Mouse (Mus musculus): ENCODE data around the gene Spint2. TPM values are rescaled to one million over a fixed set of nuclear protein-coding genes. Genes with fewer than 3 reads are reported as not detected.
A peak's percentile ranks its signal among the peaks of the same experiment; 100 is the strongest.
"Not testable (repeated sequence)": the region's sequence is repeated elsewhere in the genome, so short reads cannot be mapped to it uniquely, and the experiment has no call there.

Gene Spint2
- polyA plus RNA-seq, 1 experiment from 2014 or later, result 90.4 TPM

DNA sequence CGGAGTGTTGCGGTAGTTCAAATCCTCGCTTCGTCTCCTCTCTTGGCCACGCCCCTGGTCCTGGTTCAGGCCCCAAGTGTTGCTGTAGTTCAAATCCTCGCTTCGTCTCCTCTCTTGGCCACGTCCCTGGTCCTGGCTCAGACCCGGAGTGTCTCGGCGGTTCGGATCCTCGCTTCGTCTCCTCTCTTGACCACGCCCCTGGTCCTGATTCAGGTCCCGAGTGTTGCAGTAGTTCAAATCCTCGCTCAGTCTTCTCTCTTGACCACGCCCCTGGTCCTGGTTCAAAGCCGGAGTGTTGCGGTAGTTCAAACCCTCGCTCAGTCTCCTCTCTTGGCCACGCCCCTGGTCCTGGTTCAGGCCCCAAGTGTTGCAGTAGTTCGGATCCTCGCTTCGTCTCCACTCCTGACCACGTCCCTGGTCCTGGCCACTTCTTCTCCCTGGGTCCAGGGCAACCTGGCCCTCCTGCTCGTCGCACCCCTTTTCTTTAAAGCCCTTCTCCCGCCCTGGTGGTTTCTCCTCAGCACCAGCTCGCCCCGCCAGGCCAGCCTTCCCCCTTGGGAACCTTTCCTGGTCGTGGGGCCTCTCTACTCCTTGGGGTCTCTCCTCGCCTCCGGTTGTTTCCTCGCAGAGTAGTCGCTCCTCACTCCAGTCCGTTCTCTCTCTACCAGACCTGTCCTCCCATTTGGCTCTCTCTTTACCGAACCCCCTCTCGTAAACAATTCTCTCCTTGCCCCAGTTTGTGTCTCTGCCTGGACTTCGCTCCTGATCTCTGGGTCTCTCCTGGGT, 68.7 kb downstream of the Spint2 start:
- H3K4me1 ChIP-seq (replicated peaks), result peaks cover 13% of the 10 kb centered on the region; the same call in 1 of the 2 replicates
- peaks cover 28% of the 10 kb centered on the region for H3K9me3 ChIP-seq (replicated peaks)
- not testable (repeated sequence) for ATAC-seq (ENCODE audit: insufficient number of reproducible peaks, low FRiP score); H3K27ac ChIP-seq (ENCODE audit: poor library complexity, severe bottlenecking); H3K9ac ChIP-seq; H3K36me3 ChIP-seq
- H3K4me3 ChIP-seq, result peak overlapping the region; percentile 15; the same call in 1 of the 2 replicates
- H3K27me3 ChIP-seq (replicated peaks), result peaks cover 18% of the 10 kb centered on the region
- H3K4me2 ChIP-seq, result peak overlapping the region; percentile 66
- 15% methylated on average over 40 of the region's 40 CpGs for WGBS

DNA sequence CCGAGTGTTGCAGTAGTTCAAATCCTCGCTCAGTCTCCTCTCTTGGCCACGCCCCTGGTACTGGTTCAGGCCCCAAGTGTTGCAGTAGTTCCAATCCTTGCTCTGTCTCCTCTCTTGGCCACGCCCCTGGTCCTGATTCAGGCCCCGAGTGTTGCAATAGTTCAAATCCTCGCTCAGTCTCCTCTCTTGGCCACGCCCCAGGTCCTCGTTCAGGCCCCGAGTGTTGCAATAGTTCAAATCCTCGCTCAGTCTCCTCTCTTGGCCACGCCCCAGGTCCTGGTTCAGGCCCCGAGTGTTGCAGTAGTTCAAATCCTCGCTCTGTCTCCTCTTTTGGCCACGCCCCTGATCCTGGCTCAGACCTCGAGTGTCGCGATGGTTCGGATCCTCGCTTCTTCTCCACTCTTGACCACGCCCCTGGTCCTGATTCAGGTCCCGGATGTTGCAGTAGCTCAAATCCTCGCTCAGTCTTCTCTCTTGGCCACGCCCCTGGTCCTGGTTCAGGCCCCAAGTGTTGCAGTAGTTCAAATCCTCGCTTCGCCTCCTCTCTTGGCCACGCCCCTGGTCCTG, 69.4 kb downstream of the Spint2 start:
- Histone ChIP-seq H3K36me3 (0 out of 2 replicates have a peak, but pooled peaks cover 3% of the 10 kb centered on the region), H3K4me3 (peak overlapping the region; percentile 51), H3K4me2 (peak overlapping the region; percentile 66), H3K27ac (ENCODE audit: poor library complexity, severe bottlenecking) (no peak overlapping the region), H3K9me3 (replicated peaks) (peaks cover 23% of the 10 kb centered on the region), H3K27me3 (replicated peaks) (peaks cover 18% of the 10 kb centered on the region), H3K4me1 (replicated peaks) (peaks cover 13% of the 10 kb centered on the region; the same call in 1 of the 2 replicates), H3K9ac (no peak overlapping the region)
- ATAC-seq (ENCODE audit: insufficient number of reproducible peaks, low FRiP score), result no peak
- WGBS, result 12% methylated on average over 26 of the region's 26 CpGs

DNA sequence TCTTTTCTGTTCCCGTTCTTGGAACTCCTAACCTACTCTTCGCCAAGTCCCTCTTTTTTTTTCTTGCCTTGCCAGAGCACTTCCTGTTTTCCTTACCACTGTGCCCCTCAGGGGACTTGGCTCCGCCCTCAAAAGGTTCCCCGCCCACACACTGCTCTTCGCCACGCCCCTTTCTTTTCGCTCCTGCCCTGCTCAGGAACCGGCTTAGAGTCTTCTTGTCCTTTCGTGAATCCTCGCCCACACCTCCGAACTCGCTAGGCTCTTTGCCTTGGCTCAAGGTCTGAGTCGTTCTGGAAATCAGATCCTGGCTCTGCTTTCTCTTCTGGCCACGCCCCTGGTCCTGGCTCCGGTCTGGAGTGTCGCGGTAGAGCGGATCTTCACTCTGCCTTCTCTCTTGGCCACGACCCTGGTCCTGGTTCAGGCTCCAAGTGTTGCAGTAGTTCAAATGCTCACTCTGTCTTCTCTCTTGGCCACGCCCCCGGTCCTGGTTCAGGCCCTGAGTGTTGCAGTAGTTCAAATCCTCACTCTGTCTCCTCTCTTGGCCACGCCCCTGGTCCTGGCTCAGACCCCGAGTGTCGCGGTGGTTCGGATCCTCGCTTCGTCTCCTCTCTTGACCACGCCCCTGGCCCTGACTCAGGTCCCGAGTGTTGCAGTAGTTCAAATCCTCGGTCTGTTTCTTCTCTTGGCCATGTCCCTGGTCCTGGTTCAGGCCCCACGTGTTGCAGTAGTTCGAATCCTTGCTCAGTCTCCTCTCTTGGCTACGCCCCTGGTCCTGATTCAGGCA, 70.1 kb downstream of the Spint2 start:
- no peaks in the 10 kb centered on the region for H3K36me3 ChIP-seq
- ATAC-seq (ENCODE audit: insufficient number of reproducible peaks, low FRiP score), result peak; percentile 80
- H3K9me3 ChIP-seq (replicated peaks), result peaks cover 16% of the 10 kb centered on the region
- H3K4me3 ChIP-seq, result peak overlapping the region; percentile 51
- peaks cover 18% of the 10 kb centered on the region for H3K27me3 ChIP-seq (replicated peaks)
- H3K27ac ChIP-seq (ENCODE audit: poor library complexity, severe bottlenecking), result peak overlapping the region; percentile 52
- 3% methylated on average over 34 of the region's 34 CpGs for WGBS
- H3K4me2 ChIP-seq, result peak overlapping the region; percentile 66
- peaks cover 13% of the 10 kb centered on the region; the same call in 1 of the 2 replicates for H3K4me1 ChIP-seq (replicated peaks)
- H3K9ac ChIP-seq, result peak overlapping the region; percentile 46; the same call in 1 of the 2 replicates

- peak overlapping the region; percentile 52 for H3K27ac ChIP-seq (ENCODE audit: poor library complexity, severe bottlenecking)
- H3K4me1 ChIP-seq (replicated peaks), result peaks cover 13% of the 10 kb centered on the region; the same call in 1 of the 2 replicates
- H3K9me3 ChIP-seq (replicated peaks), result peaks cover 15% of the 10 kb centered on the region
- H3K4me2 ChIP-seq, result peak overlapping the region; percentile 66
- H3K27me3 ChIP-seq (replicated peaks), result peaks cover 18% of the 10 kb centered on the region
- not testable (repeated sequence) for H3K9ac ChIP-seq, H3K36me3 ChIP-seq
- ATAC-seq (ENCODE audit: insufficient number of reproducible peaks, low FRiP score), result peak; percentile 67
- H3K4me3 ChIP-seq, result peak overlapping the region; percentile 51
- WGBS, result 23% methylated on average over 13 of the region's 15 CpGs
These were observed 70.7 kb downstream of the Spint2 start for GRCm38 (mm10) chr7:29211013-29211412.

Other genes with a start within 250 kb of the Spint2 start
- 0.14 and 0.24 TPM in 2 replicates for gene Ryr1, start 156.7 kb downstream of the Spint2 start, polyA plus RNA-seq (2016; fragmentation: Nextera tagmentation; extraction: Ambion mirVana)
- gene Rasgrp4, start 147.1 kb downstream of the Spint2 start, polyA plus RNA-seq (2016; fragmentation: Nextera tagmentation; extraction: Ambion mirVana), result 0.71 and 0.95 TPM in 2 replicates
- 13.5 TPM in 2 replicates for gene Fam98c, start 125.7 kb downstream of the Spint2 start, polyA plus RNA-seq (2016; fragmentation: Nextera tagmentation; extraction: Ambion mirVana)
- gene Ggn, start 111.7 kb downstream of the Spint2 start, polyA plus RNA-seq (2016; fragmentation: Nextera tagmentation; extraction: Ambion mirVana), result 0.21 and 0.41 TPM in 2 replicates
- 1.6 and 2.1 TPM in 2 replicates for gene Spred3, start 111.5 kb downstream of the Spint2 start, polyA plus RNA-seq (2016; fragmentation: Nextera tagmentation; extraction: Ambion mirVana)
- 221 and 225 TPM in 2 replicates for gene Psmd8, start 101.2 kb downstream of the Spint2 start, polyA plus RNA-seq (2016; fragmentation: Nextera tagmentation; extraction: Ambion mirVana)
- 0.38 and 0.44 TPM in 2 replicates for gene Catsperg1, start 67.9 kb downstream of the Spint2 start, polyA plus RNA-seq (2016; fragmentation: Nextera tagmentation; extraction: Ambion mirVana)
- gene Kcnk6, start 49.4 kb downstream of the Spint2 start, polyA plus RNA-seq (2016; fragmentation: Nextera tagmentation; extraction: Ambion mirVana), result 3.4 and 4.3 TPM in 2 replicates
- gene Yif1b, start 43.6 kb downstream of the Spint2 start, polyA plus RNA-seq (2016; fragmentation: Nextera tagmentation; extraction: Ambion mirVana), result 99.4 and 104 TPM in 2 replicates
- 9.2 and 11.7 TPM in 2 replicates for gene 2200002D01Rik, start 33.4 kb downstream of the Spint2 start, polyA plus RNA-seq (2016; fragmentation: Nextera tagmentation; extraction: Ambion mirVana)
- 13.2 and 13.9 TPM in 2 replicates for gene Ppp1r14a, start 7.4 kb upstream of the Spint2 start, polyA plus RNA-seq (2016; fragmentation: Nextera tagmentation; extraction: Ambion mirVana)
- gene Dpf1, start 22.0 kb upstream of the Spint2 start, polyA plus RNA-seq (2016; fragmentation: Nextera tagmentation; extraction: Ambion mirVana), result 2.2 TPM in 2 replicates
- 3.7 and 3.8 TPM in 2 replicates for gene Sipa1l3, start 236.7 kb upstream of the Spint2 start, polyA plus RNA-seq (2016; fragmentation: Nextera tagmentation; extraction: Ambion mirVana)

All from heart, embryonic 12.5 days (tissue).